Comparison of ENCODE assay signal across 16 mouse cellular contexts in genomic region chr7:130064500-130064899, GRCm38 (mm10).
A peak's percentile ranks its signal among the peaks of the same experiment; 100 is the strongest.
DNase-seq lines count a peak whose midpoint lies in the region; ATAC-seq lines count a peak whose summit lies in the region.
"Had no signal": no experiment of that assay in that cellular context is flagged by ENCODE, and none has a peak within 500 bp of the region (broad histone marks: within the 10 kb centered on the region; RNA-seq: fewer than 3 reads in every experiment).

No protein-coding gene starts in this region.

- no peak for ATAC-seq in neural tube, embryonic 15.5 days (ENCODE audit: low FRiP score)
- ATAC-seq in intestine, embryonic 15.5 days: peak; percentile 39; the same call in 1 of the 2 replicates
- ATAC-seq: Patski had no signal

- no peak overlapping the region for H3K27ac ChIP-seq in neural tube, embryonic 15.5 days (replicated peaks)
- no peak overlapping the region for H3K27ac ChIP-seq in intestine, embryonic 15.5 days

- H3K9me3 ChIP-seq in neural tube, embryonic 15.5 days (replicated peaks): no peaks in the 10 kb centered on the region
- no peaks in the 10 kb centered on the region for H3K9me3 ChIP-seq in intestine, embryonic 15.5 days

- H3K9ac ChIP-seq in neural tube, embryonic 15.5 days (replicated peaks): no peak overlapping the region
- H3K9ac ChIP-seq in intestine, embryonic 15.5 days: no peak overlapping the region

- peak; percentile 80 for DNase-seq in embryo, embryonic 10 days (ENCODE audit: low spot score)
- DNase-seq in embryo, embryonic 9.5 days (ENCODE audit: extremely low spot score): no peak
- peak; percentile 43 for DNase-seq in neural tube, embryonic 10.5 days (ENCODE audit: extremely low spot score, low spot score)
- no peak for DNase-seq in heart, adult 9 months (ENCODE audit: low spot score in 2 of 2)
- no peak for DNase-seq in layer of hippocampus, postnatal 36 days
- DNase-seq in layer of hippocampus, adult 18-20 months (ENCODE audit: low spot score in 2 of 2): no peak
- DNase-seq: gastrocnemius, postnatal 25 days; kidney, adult 18-20 months; left cerebral cortex, postnatal 4 days; lung, adult 18-20 months; thymus, postnatal 36 days had no signal

- no peaks in the 10 kb centered on the region for H3K27me3 ChIP-seq in neural tube, embryonic 15.5 days (replicated peaks)
- H3K27me3 ChIP-seq in intestine, embryonic 15.5 days (replicated peaks): no peaks in the 10 kb centered on the region
- H3K27me3 ChIP-seq: Patski had no signal

- WGBS in neural tube, embryonic 15.5 days: 61% methylated on average over 7 of the region's 7 CpGs
- 20% methylated on average over 7 of the region's 7 CpGs for WGBS in intestine, embryonic 15.5 days

- H3K4me1 ChIP-seq in neural tube, embryonic 15.5 days: no peaks in the 10 kb centered on the region
- peaks cover 3% of the 10 kb centered on the region for H3K4me1 ChIP-seq in intestine, embryonic 15.5 days (replicated peaks)

- no peaks in the 10 kb centered on the region for H3K36me3 ChIP-seq in neural tube, embryonic 15.5 days
- no peaks in the 10 kb centered on the region for H3K36me3 ChIP-seq in intestine, embryonic 15.5 days

- no peak overlapping the region for H3K4me2 ChIP-seq in neural tube, embryonic 15.5 days
- no peak overlapping the region for H3K4me2 ChIP-seq in intestine, embryonic 15.5 days (replicated peaks)

- H3K4me3 ChIP-seq in neural tube, embryonic 15.5 days (replicated peaks): no peak overlapping the region
- H3K4me3 ChIP-seq in intestine, embryonic 15.5 days (replicated peaks): no peak overlapping the region
- H3K4me3 ChIP-seq: erythroblast, embryonic 14.5 days; myocyte had no signal

Comparison
In these comparisons a context has a peak if more than half of its experiments do, and no peak if none do; other contexts are left out.
1. DNase-seq: peak in embryo, embryonic 10 days (single experiment) and neural tube, embryonic 10.5 days (single experiment); none in embryo, embryonic 9.5 days (single experiment), heart, adult 9 months (0 of 2), layer of hippocampus, postnatal 36 days (0 of 2) and layer of hippocampus, adult 18-20 months (0 of 2).